Mouse (Mus musculus): ENCODE results near the gene Spag9.

Spag9 gene

GRCm38 (mm10) chr11:94148105-94148696 is 152.3 kb downstream of the Spag9 start:
- in situ Hi-C loops (cut with MboI; ENCODE audit: unreplicated experiment in 2 of 2) = no loop called here

- in situ Hi-C loops (cut with MboI; ENCODE audit: unreplicated experiment in 2 of 2) = no loop called here
Measured at GRCm38 (mm10) chr11:94148931-94149491, 153.1 kb downstream of the Spag9 start.

- in situ Hi-C loops (cut with MboI; ENCODE audit: unreplicated experiment in 2 of 2) = no loop called here
Measured at GRCm38 (mm10) chr11:94149509-94150259, 153.8 kb downstream of the Spag9 start.

GRCm38 (mm10) chr11:94150519-94151470 is 154.9 kb downstream of the Spag9 start:
- in situ Hi-C loops (cut with MboI; ENCODE audit: unreplicated experiment in 2 of 2) = no loop called here

GRCm38 (mm10) chr11:94154201-94154600 is 158.3 kb downstream of the Spag9 start:
- in situ Hi-C loops (cut with MboI; ENCODE audit: unreplicated experiment in 2 of 2) = no loop called here

GRCm38 (mm10) chr11:94158521-94158920 is 162.6 kb downstream of the Spag9 start:
- in situ Hi-C loops (cut with MboI; ENCODE audit: unreplicated experiment in 2 of 2) = no loop called here

GRCm38 (mm10) chr11:94159066-94159880 is 163.4 kb downstream of the Spag9 start:
- in situ Hi-C loops (cut with MboI; ENCODE audit: unreplicated experiment in 2 of 2) = no loop called here

GRCm38 (mm10) chr11:94159911-94160415 is 164.1 kb downstream of the Spag9 start:
- in situ Hi-C loops (cut with MboI; ENCODE audit: unreplicated experiment in 2 of 2) = no loop called here

GRCm38 (mm10) chr11:94160443-94161266 is 164.8 kb downstream of the Spag9 start:
- in situ Hi-C loops (cut with MboI; ENCODE audit: unreplicated experiment in 2 of 2) = no loop called here

- in situ Hi-C loops (cut with MboI; ENCODE audit: unreplicated experiment in 2 of 2) = no loop called here
Measured at GRCm38 (mm10) chr11:94161267-94161646, 165.4 kb downstream of the Spag9 start.

GRCm38 (mm10) chr11:94161867-94162581 is 166.1 kb downstream of the Spag9 start:
- in situ Hi-C loops (cut with MboI; ENCODE audit: unreplicated experiment in 2 of 2) = no loop called here

GRCm38 (mm10) chr11:94163005-94163767 is 167.3 kb downstream of the Spag9 start:
- in situ Hi-C loops (cut with MboI; ENCODE audit: unreplicated experiment in 2 of 2) = no loop called here

- in situ Hi-C loops (cut with MboI; ENCODE audit: unreplicated experiment in 2 of 2) = no loop called here
Measured at GRCm38 (mm10) chr11:94165745-94166144, 169.9 kb downstream of the Spag9 start.

- in situ Hi-C loops (cut with MboI; ENCODE audit: unreplicated experiment in 2 of 2) = no loop called here
Measured at GRCm38 (mm10) chr11:94168238-94168637, 172.3 kb downstream of the Spag9 start.

- in situ Hi-C loops (cut with MboI; ENCODE audit: unreplicated experiment in 2 of 2) = no loop called here
Measured at GRCm38 (mm10) chr11:94169596-94169995, 173.7 kb downstream of the Spag9 start.

- in situ Hi-C loops (cut with MboI; ENCODE audit: unreplicated experiment in 2 of 2) = no loop called here
Measured at GRCm38 (mm10) chr11:94171691-94172090, 175.8 kb downstream of the Spag9 start.

GRCm38 (mm10) chr11:94172186-94172585 is 176.3 kb downstream of the Spag9 start:
- in situ Hi-C loops (cut with MboI; ENCODE audit: unreplicated experiment in 2 of 2) = no loop called here

- in situ Hi-C loops (cut with MboI; ENCODE audit: unreplicated experiment in 2 of 2) = no loop called here
Measured at GRCm38 (mm10) chr11:94173726-94174146, 177.8 kb downstream of the Spag9 start.
